In the genomic region with DNA sequence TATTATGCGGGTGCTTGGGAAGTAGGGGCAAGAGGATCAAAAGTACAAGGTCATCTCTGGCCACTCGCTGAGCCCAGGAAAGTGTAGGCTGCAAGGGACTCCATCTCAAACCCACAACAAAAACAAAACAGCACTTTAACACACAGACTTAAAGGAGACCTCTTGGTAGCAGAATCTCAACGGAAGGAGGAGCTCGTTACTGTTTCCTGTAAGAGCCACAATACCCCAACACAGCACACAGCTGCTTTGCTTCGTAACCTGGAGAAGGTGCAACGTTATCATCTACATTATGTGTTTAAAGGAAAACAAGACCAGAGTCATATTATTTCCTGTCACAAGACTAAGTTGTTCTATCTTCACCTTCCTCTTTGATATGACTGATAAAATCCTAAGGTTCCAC, we compare ENCODE assay signal across 19 mouse cellular contexts.
DNase-seq lines count a peak whose midpoint lies in the region; ATAC-seq lines count a peak whose summit lies in the region.
"Had no signal": no experiment of that assay in that cellular context is flagged by ENCODE, and none has a peak within 500 bp of the region (broad histone marks: within the 10 kb centered on the region; RNA-seq: fewer than 3 reads in every experiment).

No protein-coding gene starts in this region.

- no peaks in the 10 kb centered on the region; the same call in 1 of the 2 replicates for H3K36me3 ChIP-seq in splenic B cell, adult 2 months (ENCODE audit: control insufficient read depth, insufficient read depth, low read length, poor library complexity, severe bottlenecking)
- H3K36me3 ChIP-seq in midbrain, embryonic 16.5 days (ENCODE audit: control insufficient read depth, insufficient read depth, low read length), result no peaks in the 10 kb centered on the region

- ATAC-seq in inflammation-experienced regulatory T-cells, adult 6 months, result peak; percentile 66
- ATAC-seq in midbrain, embryonic 16.5 days, result no peak
- ATAC-seq: forebrain, embryonic 14.5 days; intestine, embryonic 15.5 days; Patski had no signal

- WGBS in midbrain, embryonic 16.5 days, result 91% methylated on average over 6 of the region's 6 CpGs

- no peaks in the 10 kb centered on the region for H3K27me3 ChIP-seq in splenic B cell, adult 2 months (ENCODE audit: control insufficient read depth, insufficient read depth, low read length, poor library complexity, severe bottlenecking)
- no peaks in the 10 kb centered on the region for H3K27me3 ChIP-seq in midbrain, embryonic 16.5 days (ENCODE audit: control insufficient read depth, insufficient read depth, low read depth, low read length)
- H3K27me3 ChIP-seq: intestine, embryonic 15.5 days; midbrain, embryonic 12.5 days; Patski had no signal

- no peak overlapping the region for H3K9ac ChIP-seq in midbrain, embryonic 16.5 days (ENCODE audit: low read depth, low read length)
- H3K9ac ChIP-seq: intestine, embryonic 15.5 days; midbrain, embryonic 12.5 days had no signal

- H3K9me3 ChIP-seq in midbrain, embryonic 16.5 days (replicated peaks; ENCODE audit: control insufficient read depth, low read length, poor library complexity, severe bottlenecking), result no peaks in the 10 kb centered on the region
- H3K9me3 ChIP-seq: intestine, embryonic 15.5 days; midbrain, embryonic 12.5 days had no signal

- H3K4me1 ChIP-seq in midbrain, embryonic 16.5 days (ENCODE audit: control insufficient read depth, insufficient read depth, low read length), result no peaks in the 10 kb centered on the region
- H3K4me1 ChIP-seq: intestine, embryonic 15.5 days; midbrain, embryonic 12.5 days had no signal

- H3K4me2 ChIP-seq in midbrain, embryonic 16.5 days (ENCODE audit: low read length), result no peak overlapping the region
- H3K4me2 ChIP-seq: intestine, embryonic 15.5 days; midbrain, embryonic 12.5 days had no signal

- H3K4me3 ChIP-seq in midbrain, embryonic 16.5 days (ENCODE audit: low read depth, low read length), result no peak overlapping the region
- H3K4me3 ChIP-seq: intestine, embryonic 15.5 days; midbrain, embryonic 12.5 days; myocyte had no signal

- peak; percentile 52 for DNase-seq in 416B (ENCODE audit: low read depth)
- DNase-seq in CD4-positive helper T cell, adult 2 months (ENCODE audit: low read depth, low spot score), result peak; percentile 89
- peak; percentile 31 for DNase-seq in splenic B cell, adult 2 months (ENCODE audit: low read depth, low spot score)
- DNase-seq in layer of hippocampus, postnatal 25 days (ENCODE audit: extremely low spot score in 1 of 2, low spot score in 1 of 2), result no peak
- DNase-seq in right cerebral cortex, postnatal 4 days, result no peak
- DNase-seq: cerebellum, postnatal 10 days; embryo, embryonic 11 days; layer of hippocampus, postnatal 36 days; liver; lung, adult 2 months; right cerebral cortex, adult 18-20 months had no signal

- no peak overlapping the region for H3K27ac ChIP-seq in midbrain, embryonic 16.5 days (ENCODE audit: low read length)
- H3K27ac ChIP-seq: intestine, embryonic 15.5 days; macrophage; midbrain, embryonic 12.5 days had no signal

Comparison
In these comparisons a context has a peak if more than half of its experiments do, and no peak if none do; other contexts are left out.
1. DNase-seq: peak in 416B (single experiment), CD4-positive helper T cell, adult 2 months (single experiment) and splenic B cell, adult 2 months (single experiment); none in layer of hippocampus, postnatal 25 days (0 of 2) and right cerebral cortex, postnatal 4 days (single experiment).